Mouse (Mus musculus) urinary bladder, adult 18-20 months (tissue): ENCODE results near the gene Rinl.

ENCODE experiments used
- DNase-seq, 2 experiments: peaks; one replicate each; pipeline ENCODE4 v3.0.0; 2022; ENCODE audit warnings: low spot score in 2 of 2, mixed read lengths in 2 of 2

Gene Rinl

DNA sequence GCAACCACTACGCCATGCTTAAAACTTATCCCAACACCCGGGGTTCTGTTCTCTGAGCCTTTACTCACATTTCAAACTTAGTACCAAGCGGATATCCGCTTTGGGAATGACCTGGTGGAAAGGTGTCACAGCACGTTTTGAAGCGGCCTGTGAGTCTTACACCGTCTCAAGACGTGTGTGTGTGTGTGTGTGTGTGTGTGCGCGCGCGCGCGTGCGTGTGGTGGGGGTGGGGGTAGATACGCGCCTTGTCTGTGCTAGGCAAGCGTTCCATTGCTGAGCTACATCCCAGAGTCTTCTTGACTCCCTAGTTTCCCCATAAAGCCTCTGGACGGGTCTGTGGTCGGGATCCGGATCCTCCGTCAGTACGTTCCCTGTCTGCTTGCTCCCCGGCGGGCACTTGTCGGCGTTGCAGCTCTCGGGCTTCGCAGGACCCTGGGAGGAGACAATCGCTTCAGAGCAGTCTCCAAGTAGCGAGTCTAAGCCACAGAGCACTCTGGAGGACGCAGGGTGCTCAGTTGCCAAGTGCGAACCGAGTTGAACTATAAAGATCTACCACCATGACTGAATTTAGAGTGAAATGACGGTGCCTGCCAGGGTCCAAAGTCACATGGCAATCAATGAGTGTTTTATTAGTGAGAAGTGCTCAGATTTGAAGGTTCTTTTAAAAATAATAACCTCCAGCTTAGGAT, 20.8 kb downstream of the Rinl start:
- DNase-seq = peak; percentile 39 to 56

DNA sequence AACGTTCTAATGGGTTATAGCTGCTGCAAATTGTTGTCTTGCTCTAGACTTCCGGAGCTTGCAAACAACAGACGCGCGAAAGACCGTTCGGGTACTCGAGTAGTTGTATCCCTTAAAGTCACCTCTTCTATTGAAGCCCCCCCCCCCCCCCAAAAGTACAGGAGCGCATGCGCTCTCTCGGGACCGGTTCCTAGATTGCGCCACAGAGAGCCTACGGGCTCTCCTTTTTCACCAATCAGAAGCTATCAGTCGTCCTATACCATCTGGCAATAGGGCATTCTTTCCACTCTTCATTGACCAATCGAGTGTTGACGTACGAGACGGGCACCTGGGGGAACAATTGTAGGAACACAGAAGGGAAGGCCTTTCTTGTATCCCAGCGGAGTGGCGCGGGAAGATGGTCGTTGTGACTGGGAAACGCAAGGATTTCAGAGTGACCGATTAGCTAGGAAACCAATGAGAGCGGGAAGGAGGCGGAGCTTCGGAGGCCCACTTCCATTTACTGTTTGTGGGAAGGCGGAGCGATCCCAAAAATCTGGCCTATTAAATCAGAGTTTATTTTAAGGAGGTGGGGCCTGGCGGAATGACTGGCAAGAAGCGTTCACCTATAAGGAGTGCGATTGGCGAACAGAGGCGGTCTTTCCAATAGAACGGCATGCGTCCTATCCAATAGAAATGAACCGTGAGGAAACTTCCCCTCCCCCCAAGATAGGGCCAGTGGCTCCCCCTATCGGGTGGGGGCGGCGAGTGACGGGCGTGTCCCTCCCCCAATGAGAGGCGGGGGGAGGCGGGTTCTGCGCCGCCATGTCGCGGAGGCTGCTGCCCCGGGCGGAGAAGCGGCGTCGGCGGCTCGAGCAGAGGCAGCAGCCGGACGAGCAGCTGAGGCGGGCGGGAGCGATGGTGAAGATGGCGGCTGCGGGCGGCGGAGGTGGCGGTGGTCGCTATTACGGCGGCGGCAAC, 21.6 kb downstream of the Rinl start:
- DNase-seq = peak; percentile 96 to 98

DNA sequence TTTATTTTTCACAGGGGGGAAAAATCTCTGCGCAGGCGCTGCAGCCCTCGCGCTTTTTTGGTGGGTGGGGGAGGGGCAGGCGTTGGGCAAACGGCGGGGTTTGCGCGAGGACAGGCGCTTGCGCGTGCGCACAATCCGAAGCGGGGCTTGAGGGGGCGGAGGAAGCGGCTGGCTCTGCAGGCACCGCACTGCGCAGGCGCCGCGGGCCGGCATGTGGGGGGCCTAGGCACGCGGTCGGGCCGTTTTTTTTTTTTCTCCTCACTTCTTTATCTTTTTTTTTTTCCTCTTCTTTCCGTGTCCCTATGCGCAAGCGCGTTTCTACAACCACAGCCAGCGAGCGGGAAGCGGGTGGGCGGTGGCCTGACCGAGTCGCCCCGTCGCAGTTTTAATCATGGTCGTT, 22.5 kb downstream of the Rinl start:
- peak; percentile 71 to 89 for DNase-seq

DNA sequence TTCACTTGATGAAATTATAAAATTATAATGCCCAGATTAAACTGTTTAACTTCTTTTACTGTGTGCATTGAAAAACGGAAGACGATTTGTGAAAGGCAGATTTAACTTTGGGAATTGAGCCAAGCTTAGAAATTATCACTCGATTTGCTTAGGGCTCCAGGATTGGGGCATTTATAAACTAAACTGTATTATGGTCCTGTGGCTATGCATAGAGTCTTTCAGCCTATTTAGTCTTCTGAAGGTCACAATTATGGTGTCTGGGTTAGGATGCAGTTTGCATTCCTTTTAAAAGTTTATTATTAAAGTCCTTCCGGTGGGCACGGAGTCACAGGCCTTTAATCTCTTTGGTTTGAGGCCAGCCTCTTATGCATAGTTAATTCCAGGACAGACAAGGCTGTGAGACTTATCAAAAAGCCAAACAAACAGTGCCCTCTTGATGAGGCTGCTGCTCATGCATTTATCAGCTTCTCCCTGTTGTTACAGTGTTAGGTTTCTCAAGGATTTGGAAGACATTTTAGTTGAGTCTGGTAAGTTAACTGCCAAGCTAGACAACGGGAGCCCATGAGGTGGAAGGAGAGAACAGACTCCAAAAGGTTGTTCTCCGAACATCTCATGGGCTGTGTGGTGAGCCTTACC, 23.0 kb downstream of the Rinl start:
- DNase-seq = no peak

DNA sequence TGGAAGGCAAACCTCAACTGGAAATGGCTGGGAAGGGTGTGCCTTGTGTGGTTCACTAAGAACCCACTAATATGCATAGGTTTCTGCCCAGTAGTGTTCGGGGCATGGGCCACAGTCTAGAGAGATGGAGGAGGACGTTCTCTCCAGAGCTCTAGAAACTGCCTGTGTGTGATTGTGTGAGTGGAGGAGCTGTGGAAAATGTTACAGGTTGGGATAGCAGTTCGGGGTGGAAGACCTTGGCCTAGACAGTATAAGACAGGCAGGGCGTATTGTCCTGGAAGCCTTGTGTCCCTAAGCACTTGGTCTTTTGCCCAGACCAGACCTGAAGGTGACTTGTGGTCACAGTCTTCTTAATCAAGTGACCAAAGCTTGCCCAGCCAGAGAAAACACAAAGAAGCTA, 23.7 kb downstream of the Rinl start:
- DNase-seq = no peak

DNA sequence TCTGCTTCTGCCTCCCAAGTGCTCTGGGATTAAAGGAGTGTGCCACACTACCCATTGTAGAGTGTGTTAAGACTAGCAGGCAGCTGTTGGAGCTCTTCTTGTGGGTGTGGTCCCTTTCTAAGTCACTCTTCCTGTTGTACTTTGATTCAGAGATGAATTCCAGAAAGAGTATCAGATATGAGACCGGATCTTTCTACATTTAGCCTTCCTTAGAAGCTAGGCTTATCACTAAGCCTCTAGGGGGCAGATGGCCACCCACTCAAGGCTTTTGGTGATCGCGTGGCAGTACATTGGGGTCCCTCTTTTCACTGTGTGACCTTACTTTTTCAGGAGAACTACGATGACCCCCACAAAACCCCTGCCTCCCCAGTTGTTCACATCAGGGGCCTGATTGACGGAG, 24.2 kb downstream of the Rinl start:
- no peak for DNase-seq

DNA sequence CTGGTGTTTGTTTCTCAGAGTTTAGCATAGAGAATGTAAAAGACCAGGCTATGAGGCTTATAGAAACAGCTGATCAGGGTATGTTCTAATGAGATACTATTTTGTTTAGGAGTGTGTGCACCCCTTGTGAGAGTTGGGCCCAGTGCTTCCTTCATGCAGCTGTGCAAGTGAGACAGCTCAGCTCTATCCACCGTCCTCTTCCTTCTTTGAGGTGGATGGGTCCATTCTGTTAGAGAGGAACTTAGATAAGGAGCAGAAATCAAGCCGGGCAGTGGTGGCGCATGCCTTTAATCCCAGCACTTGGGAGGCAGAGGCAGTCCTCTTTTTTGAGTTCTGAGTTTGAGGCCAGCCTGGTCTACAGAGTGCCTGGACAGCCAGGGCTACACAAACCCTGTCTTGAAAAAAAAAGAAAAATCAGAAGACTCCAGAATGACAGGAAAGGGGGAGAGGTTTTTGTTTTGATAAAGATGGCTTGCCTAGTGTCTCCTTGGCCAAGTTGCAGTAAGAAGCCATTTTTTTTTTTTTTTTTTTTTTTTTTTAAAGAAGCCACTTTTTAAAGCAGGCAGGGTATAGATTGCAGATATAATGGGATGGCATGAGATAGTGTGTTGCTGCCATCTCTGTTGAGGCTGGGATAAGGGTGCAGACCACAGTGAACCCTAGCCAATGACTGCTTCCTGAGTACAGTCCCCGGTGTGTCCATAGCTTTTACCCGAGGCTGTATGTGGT, 25.7 kb downstream of the Rinl start:
- no peak for DNase-seq

DNA sequence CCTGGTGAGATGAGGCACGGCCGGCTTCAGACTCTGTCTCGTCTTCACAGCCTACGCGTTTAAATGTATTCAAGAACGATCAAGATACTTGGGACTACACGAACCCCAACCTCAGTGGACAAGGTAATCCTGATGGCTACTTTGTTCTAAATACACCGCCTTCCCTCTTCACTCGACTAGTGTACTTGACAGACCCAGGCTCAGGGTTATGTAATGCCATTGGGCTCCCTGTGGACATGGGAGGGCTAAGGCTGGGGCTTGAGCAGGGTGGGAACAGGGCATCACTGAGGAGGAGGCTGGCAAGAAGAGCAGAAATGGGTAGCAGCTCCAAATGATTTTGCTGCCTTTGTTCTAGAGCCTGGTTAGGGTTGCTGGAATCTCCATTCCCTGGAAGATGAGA, 26.5 kb downstream of the Rinl start:
- no peak for DNase-seq

DNA sequence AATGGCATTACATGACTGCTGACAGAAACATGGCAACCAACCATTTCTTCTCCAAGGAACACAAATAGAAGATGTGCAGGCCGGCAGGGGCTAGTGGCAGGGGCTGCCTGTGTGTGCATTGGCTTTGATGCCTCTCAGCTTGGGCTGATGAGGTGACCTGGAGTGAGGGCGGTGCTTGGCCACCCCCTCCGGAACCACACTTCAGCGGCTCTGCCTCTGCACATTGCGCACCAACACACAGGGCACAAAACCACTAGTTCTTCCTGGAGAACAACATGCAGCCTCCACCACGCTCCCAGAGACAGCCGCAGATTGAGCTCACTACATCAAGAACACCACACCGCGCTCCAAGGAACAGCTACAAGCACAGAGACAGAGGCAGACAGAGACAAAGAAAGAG, 27.4 kb downstream of the Rinl start:
- DNase-seq = no peak

DNA sequence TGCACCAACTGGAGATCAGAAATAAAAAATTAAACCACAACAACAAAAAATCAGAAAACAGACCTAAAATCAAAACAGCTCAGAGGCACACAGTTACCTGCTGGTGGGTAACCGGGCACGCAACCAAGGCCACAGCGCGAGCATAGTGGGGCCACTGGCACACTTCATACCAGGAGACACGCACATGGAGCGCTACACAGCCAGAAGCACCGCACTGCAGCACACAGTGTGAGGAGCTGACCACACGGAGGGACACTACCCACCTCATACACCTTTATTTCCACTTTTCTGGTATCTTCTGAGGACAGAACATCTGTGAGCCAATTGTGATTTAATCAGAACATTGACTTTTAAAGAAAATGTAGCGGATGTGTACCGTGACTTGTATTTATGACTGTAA, 28.2 kb downstream of the Rinl start:
- no peak for DNase-seq

DNA sequence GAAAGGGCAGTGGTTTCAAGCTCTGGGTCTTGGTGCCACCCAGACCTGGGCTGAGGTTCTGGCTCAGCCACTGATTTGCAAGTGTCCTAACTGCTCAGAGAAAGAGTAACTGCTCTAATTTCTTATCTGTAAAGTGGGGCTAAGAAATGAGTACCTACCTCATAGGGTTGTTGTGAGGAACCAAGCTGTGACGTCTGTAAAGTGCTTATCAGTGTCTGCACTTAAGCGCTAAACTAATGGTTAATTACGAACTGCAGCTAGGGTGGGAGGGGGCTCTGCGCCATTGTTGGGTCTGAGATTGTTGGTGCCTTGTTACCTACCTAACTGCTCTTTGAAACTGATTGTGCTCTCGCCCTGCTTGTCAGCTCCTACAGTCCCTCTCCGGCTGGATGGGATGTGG, 28.8 kb downstream of the Rinl start:
- DNase-seq = no peak

DNA sequence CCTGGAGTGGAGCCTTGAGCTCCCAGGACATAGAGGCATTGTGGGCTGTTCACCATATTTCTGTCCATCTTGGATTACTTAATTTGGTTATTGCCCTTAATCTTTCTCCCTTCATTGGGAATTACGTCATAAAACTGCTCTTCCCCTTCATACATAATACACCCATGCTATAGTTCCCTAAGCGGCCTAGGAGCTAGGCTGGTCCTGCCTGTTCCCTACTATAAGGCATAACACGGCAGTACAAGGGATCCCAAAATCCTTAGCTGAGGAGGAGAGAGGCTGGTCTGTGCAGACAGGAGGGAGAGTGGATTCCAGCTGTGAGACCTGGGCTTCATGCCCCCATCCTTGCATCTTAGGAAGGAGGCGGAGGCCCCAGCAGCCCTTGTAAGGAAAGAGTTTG, 29.2 kb downstream of the Rinl start:
- no peak for DNase-seq

DNA sequence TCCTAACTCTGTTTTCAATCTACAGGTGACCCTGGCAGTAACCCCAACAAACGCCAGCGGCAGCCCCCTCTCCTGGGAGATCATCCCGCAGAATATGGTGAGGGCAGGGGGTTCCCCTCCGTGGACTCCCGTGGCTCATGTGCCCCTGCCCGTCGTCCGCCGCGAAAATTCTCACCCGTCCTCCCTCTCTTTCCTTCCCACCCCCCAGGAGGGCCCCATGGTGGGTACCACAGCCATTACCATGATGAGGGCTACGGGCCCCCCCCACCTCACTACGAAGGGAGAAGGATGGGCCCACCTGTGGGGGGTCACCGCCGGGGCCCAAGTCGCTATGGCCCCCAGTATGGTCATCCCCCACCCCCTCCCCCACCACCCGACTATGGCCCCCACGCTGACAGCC, 29.7 kb downstream of the Rinl start:
- DNase-seq = no peak

DNA sequence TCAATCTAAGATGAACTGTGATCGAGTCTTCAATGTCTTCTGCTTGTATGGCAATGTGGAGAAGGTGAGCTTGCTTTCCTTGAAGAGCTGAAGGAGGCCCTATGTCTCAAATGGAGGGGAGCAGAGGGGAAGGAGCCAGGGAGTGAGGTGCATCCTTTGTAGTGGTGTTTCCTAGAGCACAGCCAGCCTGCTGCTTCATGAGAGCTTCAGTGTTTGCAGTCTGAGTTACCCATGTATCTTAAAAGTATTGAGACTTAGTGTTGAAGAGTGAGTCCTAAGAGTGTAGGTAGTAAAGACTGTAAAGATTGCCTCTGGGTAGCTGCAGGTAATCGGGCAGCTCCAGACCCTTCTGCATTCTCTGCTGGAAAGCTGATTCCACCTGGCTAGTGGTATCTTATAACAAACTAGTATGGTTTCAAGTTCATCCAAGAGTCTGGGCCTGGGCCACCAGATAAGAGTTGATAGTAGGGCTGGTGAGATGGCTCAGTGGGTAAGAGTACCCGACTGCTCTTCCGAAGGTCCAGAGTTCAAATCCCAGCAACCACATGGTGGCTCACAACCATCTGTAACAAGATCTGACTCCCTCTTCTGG, 30.2 kb downstream of the Rinl start:
- DNase-seq = no peak

DNA sequence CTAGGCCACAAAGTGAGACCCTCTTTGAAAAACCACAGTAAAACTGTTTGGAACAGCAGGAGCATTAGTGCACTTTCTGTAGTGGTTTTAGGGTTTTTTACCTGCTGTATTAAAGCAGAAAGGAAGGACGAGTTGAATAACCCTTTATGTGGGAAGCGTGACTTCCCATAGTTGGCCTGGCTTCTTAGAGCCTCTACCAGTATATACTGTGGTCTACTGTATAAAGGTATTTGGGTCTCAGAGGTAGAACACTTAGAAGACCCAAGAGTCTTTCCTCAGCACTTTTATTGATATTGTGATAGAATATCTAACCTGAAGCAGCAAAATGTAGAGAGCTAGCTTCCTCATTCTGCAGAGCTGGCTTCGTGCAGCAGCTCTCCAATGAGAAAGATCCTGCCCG, 30.8 kb downstream of the Rinl start:
- no peak for DNase-seq

DNA sequence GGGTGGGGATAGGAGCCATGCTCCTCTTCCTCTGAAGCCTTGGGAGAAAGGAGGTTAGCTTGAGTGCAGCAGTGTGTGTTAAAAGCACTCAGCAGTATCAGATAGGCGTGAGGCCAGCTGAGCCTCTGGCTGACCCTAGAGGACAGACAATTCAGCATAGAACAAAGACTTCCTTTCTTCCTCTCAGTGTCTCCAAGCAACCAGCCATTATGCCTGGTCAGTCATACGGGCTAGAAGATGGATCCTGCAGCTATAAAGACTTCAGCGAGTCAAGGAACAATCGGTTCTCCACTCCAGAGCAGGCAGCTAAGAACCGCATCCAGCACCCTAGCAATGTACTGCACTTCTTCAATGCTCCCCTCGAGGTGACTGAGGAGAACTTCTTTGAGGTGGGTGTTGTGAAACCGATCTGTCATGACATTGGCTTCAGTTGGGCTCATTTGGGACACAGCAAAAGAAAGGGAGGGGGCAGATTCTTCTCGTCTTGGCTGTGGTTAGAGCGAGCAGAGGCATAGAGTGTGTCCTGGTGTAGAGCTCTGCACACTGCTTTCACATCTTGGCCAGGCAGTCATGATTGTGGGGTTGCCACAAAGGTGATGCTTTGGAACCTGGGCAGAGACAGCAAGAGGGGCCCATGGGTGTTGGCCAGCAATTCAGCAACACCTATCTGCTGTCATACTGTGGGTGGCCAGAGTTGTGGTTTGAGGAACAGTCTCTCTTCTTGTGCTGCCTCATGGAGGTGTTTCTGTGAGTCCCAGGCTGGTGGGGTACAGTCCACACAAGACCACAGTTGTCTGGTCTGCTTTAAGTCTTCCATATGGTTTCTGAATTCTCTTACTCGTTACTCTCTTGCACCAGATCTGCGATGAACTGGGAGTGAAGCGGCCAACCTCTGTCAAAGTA, 31.8 kb downstream of the Rinl start:
- no peak for DNase-seq

DNA sequence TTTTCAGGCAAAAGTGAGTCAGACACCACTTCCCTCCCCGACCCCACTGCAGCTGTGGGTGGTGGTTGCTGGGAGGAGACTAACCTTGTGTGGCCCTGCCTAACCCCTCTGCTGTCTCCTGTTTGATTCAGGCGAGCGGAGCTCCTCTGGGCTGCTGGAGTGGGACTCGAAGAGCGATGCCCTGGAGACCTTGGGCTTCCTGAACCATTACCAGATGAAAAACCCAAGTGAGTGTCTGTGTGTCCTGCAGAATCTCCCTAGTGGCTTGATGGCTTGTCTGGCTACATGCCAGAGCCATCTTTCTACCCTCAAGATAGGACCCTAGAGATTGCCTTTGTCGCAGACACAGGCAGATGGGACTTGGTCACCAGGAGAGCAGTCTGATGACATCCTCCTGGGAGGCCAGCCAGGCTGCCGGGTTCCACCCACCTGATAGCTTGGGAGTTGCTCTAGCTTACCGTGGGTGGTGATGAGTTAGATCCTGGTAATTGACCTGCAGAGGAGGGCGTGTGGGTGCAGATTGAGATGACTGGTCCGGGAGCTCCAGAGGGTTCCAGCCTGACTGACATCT, 32.6 kb downstream of the Rinl start:
- DNase-seq = no peak

DNA sequence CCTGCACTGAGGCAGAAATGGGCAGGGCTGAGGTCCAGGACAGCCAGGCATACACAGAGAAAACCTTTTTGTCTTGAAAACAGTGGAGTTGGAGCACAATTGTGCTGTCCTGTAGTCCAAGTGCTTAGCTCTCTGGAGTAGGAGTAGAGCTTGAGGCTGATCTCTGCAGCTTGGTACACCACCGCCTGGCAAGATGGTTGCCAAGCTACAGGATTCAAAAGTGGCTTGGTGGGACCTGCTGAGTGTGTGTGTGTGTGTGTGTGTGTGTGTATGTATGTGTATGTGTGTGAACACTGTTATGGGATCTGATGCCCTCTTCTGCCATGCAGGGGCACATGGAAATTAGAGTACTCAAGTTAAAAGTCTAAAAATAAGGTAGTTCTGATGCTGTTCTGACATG, 33.8 kb downstream of the Rinl start:
- no peak for DNase-seq

DNA sequence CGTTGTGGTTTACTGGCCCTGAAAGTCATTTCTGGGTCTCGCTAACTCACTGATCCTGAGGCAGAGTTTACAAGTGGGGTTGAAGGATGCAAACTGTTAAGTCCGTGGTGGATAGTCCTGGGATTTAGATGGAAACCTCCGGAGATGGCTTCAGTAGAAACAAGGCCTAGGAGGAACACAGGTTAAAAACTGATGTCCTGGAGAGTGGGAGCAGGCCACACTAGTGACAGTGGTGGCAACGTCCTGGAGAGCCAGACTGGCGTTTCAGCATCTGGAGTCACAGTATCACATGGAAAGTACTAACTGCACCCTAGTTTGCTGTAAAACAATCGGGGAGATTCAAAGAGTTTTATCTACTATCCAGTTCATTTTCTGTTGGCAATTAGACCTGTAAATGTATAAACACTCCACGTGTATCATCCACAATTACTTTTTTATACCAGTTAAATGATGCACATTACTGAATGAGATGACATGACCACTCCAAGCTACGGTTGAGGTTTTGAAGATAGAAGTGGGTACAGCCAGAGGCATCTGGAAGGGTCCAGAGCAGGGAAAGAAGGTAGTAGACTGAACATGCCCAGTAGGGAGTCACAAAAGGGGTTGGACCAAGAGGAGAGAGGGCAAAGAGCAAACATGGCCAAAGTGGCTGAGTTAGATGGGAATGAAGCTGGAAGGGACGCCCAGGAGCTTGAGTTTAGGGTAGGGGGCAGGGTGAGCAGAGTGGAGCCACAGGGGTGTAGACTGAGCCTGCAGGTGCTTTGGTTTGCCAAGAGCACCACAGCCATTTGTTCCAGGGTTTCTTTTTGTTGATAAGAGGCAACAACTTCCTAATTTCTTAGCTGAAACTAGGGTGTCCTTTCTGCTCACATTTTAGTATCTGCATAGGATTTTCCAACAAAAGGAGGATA, 34.5 kb downstream of the Rinl start:
- DNase-seq = no peak
